In genomic region chr10:77212354-77213120, GRCm38 (mm10) we compare ENCODE assay signal across 16 mouse cellular contexts. TPM values are rescaled to one million over a fixed set of nuclear protein-coding genes. Genes with fewer than 3 reads are reported as not detected.
DNase-seq lines count a peak whose midpoint lies in the region; ATAC-seq and TF ChIP-seq lines count a peak whose summit lies in the region.
"Had no signal": no experiment of that assay in that cellular context is flagged by ENCODE, and none has a peak within 500 bp of the region (broad histone marks: within the 10 kb centered on the region; RNA-seq: fewer than 3 reads in every experiment).

No protein-coding gene starts in this region.

- TF ChIP-seq POLR2A in lung, adult 2 months (IDR thresholded peaks at IDR 0.05; ENCODE audit: borderline replicate concordance, extremely low read depth, low read depth, low read length) = no peak
- no peak for TF ChIP-seq POLR2A in bone marrow macrophage, adult 2 months (IDR thresholded peaks at IDR 0.05; ENCODE audit: borderline replicate concordance, low read depth, low read length)

- DNase-seq in lung, postnatal 0 days (ENCODE audit: low spot score) = no peak
- DNase-seq in lung, adult 2 months = no peak
- no peak for DNase-seq in liver, postnatal 0 days
- DNase-seq in frontal cortex, postnatal 25 days (ENCODE audit: low spot score in 2 of 2) = no peak
- DNase-seq: cerebellum, adult 11-12 months; gastrocnemius, postnatal 14 days; right cerebral cortex, postnatal 25 days; thymus, adult 18-20 months had no signal

- H3K4me3 ChIP-seq in intestine, embryonic 15.5 days (replicated peaks) = no peak overlapping the region
- H3K4me3 ChIP-seq in intestine, postnatal 0 days (ENCODE audit: low read depth, low read length) = no peak overlapping the region
- H3K4me3 ChIP-seq in lung, postnatal 0 days (ENCODE audit: low read depth, low read length) = no peak overlapping the region
- no peak overlapping the region for H3K4me3 ChIP-seq in lung, adult 2 months (replicated peaks; ENCODE audit: extremely low read depth, low read depth, low read length)
- H3K4me3 ChIP-seq in bone marrow macrophage, adult 2 months (ENCODE audit: insufficient read depth, low read length) = no peak overlapping the region
- H3K4me3 ChIP-seq in liver, postnatal 0 days (ENCODE audit: low read depth, low read length) = no peak overlapping the region
- H3K4me3 ChIP-seq: embryonic facial prominence, embryonic 15.5 days; forebrain, embryonic 15.5 days; heart, embryonic 12.5 days had no signal

- H3K27me3 ChIP-seq in intestine, embryonic 15.5 days (replicated peaks) = no peaks in the 10 kb centered on the region
- no peaks in the 10 kb centered on the region for H3K27me3 ChIP-seq in intestine, postnatal 0 days (replicated peaks; ENCODE audit: control insufficient read depth, insufficient read depth, low read length)
- no peaks in the 10 kb centered on the region for H3K27me3 ChIP-seq in lung, postnatal 0 days (replicated peaks; ENCODE audit: insufficient read depth, low read length)
- no peaks in the 10 kb centered on the region for H3K27me3 ChIP-seq in liver, postnatal 0 days (ENCODE audit: insufficient read depth, low read length)
- H3K27me3 ChIP-seq: embryonic facial prominence, embryonic 15.5 days; forebrain, embryonic 15.5 days; heart, embryonic 12.5 days had no signal

- no peak overlapping the region for H3K9ac ChIP-seq in intestine, embryonic 15.5 days
- no peak overlapping the region for H3K9ac ChIP-seq in intestine, postnatal 0 days (ENCODE audit: low read depth, low read length)
- H3K9ac ChIP-seq in lung, postnatal 0 days (replicated peaks; ENCODE audit: low read depth) = no peak overlapping the region
- no peak overlapping the region for H3K9ac ChIP-seq in liver, postnatal 0 days (replicated peaks)
- H3K9ac ChIP-seq: embryonic facial prominence, embryonic 15.5 days; forebrain, embryonic 15.5 days; heart, embryonic 12.5 days had no signal

- H3K36me3 ChIP-seq in intestine, embryonic 15.5 days = no peaks in the 10 kb centered on the region
- no peaks in the 10 kb centered on the region for H3K36me3 ChIP-seq in intestine, postnatal 0 days (ENCODE audit: control insufficient read depth, insufficient read depth)
- H3K36me3 ChIP-seq in lung, postnatal 0 days (ENCODE audit: insufficient read depth, low read length) = no peaks in the 10 kb centered on the region
- no peaks in the 10 kb centered on the region for H3K36me3 ChIP-seq in liver, postnatal 0 days (replicated peaks; ENCODE audit: insufficient read depth, low read length)
- H3K36me3 ChIP-seq: embryonic facial prominence, embryonic 15.5 days; forebrain, embryonic 15.5 days; heart, embryonic 12.5 days had no signal

- H3K4me1 ChIP-seq in intestine, embryonic 15.5 days (replicated peaks) = peaks cover 54% of the 10 kb centered on the region
- peaks cover 37% of the 10 kb centered on the region for H3K4me1 ChIP-seq in intestine, postnatal 0 days (replicated peaks; ENCODE audit: control insufficient read depth, insufficient read depth, low read length)
- H3K4me1 ChIP-seq in lung, postnatal 0 days (ENCODE audit: insufficient read depth, low read depth, low read length) = peaks cover 18% of the 10 kb centered on the region; the same call in 1 of the 2 replicates
- peaks cover 16% of the 10 kb centered on the region for H3K4me1 ChIP-seq in lung, adult 2 months (ENCODE audit: control insufficient read depth, insufficient read depth, low read length)
- H3K4me1 ChIP-seq in bone marrow macrophage, adult 2 months (ENCODE audit: control insufficient read depth, insufficient read depth, low read length) = peaks cover 55% of the 10 kb centered on the region
- H3K4me1 ChIP-seq in liver, postnatal 0 days (ENCODE audit: insufficient read depth) = peaks cover 44% of the 10 kb centered on the region
- H3K4me1 ChIP-seq: forebrain, embryonic 15.5 days had no signal

- H3K9me3 ChIP-seq in intestine, embryonic 15.5 days = no peaks in the 10 kb centered on the region
- H3K9me3 ChIP-seq in intestine, postnatal 0 days (ENCODE audit: control insufficient read depth) = no peaks in the 10 kb centered on the region
- H3K9me3 ChIP-seq in lung, postnatal 0 days (ENCODE audit: low read length) = no peaks in the 10 kb centered on the region
- no peaks in the 10 kb centered on the region for H3K9me3 ChIP-seq in liver, postnatal 0 days (ENCODE audit: low read length)
- H3K9me3 ChIP-seq: embryonic facial prominence, embryonic 15.5 days; forebrain, embryonic 15.5 days; heart, embryonic 12.5 days had no signal

- 81% methylated on average over 6 of the region's 6 CpGs for WGBS in intestine, embryonic 15.5 days
- 81% methylated on average over 6 of the region's 6 CpGs for WGBS in intestine, postnatal 0 days
- 72% methylated on average over 6 of the region's 6 CpGs for WGBS in lung, postnatal 0 days
- 77% methylated on average over 6 of the region's 6 CpGs for WGBS in lung, adult 2 months
- WGBS in liver, postnatal 0 days (ENCODE audit: insufficient replicate concordance) = 89% methylated on average over 6 of the region's 6 CpGs

- TF ChIP-seq CTCF in intestine, postnatal 0 days (IDR thresholded peaks at IDR 0.05; ENCODE audit: low read depth) = no peak
- no peak for TF ChIP-seq CTCF in lung, postnatal 0 days (IDR thresholded peaks at IDR 0.05)
- no peak for TF ChIP-seq CTCF in lung, adult 2 months (IDR thresholded peaks at IDR 0.05; ENCODE audit: insufficient read depth, low read length)
- TF ChIP-seq CTCF in bone marrow macrophage, adult 2 months (IDR thresholded peaks at IDR 0.05; ENCODE audit: low read depth, low read length) = no peak
- TF ChIP-seq CTCF in liver, postnatal 0 days (IDR thresholded peaks at IDR 0.05; ENCODE audit: low read depth) = no peak

- ATAC-seq in intestine, embryonic 15.5 days = no peak
- no peak for ATAC-seq in intestine, postnatal 0 days
- ATAC-seq in lung, postnatal 0 days = no peak
- ATAC-seq in liver, postnatal 0 days = no peak
- ATAC-seq: CD4-positive, CD25-positive, alpha-beta regulatory T cell, adult 4 months; forebrain, embryonic 15.5 days had no signal

- no peak for TF ChIP-seq EP300 in lung, postnatal 0 days (IDR thresholded peaks at IDR 0.05)
- no peak for TF ChIP-seq EP300 in liver, postnatal 0 days (IDR thresholded peaks at IDR 0.05; ENCODE audit: low read depth)

- H3K4me2 ChIP-seq in intestine, embryonic 15.5 days (replicated peaks) = no peak overlapping the region
- H3K4me2 ChIP-seq in intestine, postnatal 0 days (replicated peaks; ENCODE audit: low read depth) = no peak overlapping the region
- no peak overlapping the region for H3K4me2 ChIP-seq in lung, postnatal 0 days (replicated peaks; ENCODE audit: low read depth, low read length)
- H3K4me2 ChIP-seq in liver, postnatal 0 days (ENCODE audit: low read depth, low read length) = no peak overlapping the region
- H3K4me2 ChIP-seq: embryonic facial prominence, embryonic 15.5 days; forebrain, embryonic 15.5 days; heart, embryonic 12.5 days; midbrain, embryonic 11.5 days had no signal

- H3K27ac ChIP-seq in intestine, embryonic 15.5 days = peak overlapping the region; percentile 76; the same call in 1 of the 2 replicates
- no peak overlapping the region; the same call in 1 of the 2 replicates for H3K27ac ChIP-seq in intestine, postnatal 0 days (ENCODE audit: low read depth, low read length)
- peak overlapping the region; percentile 61 for H3K27ac ChIP-seq in lung, postnatal 0 days (ENCODE audit: low read length)
- H3K27ac ChIP-seq in bone marrow macrophage, adult 2 months (ENCODE audit: insufficient read depth, low read depth, low read length) = peak overlapping the region; percentile 74
- 0 out of 2 replicates have a peak overlapping the region, but pooled peaks have one; percentile 92 for H3K27ac ChIP-seq in liver, postnatal 0 days (ENCODE audit: low read depth)
- H3K27ac ChIP-seq: forebrain, embryonic 15.5 days had no signal

RNA-seq across cellular contexts. Expression of gene Col18a1, which starts 46.2 kb away (rescaled TPM):
- 59.5 and 59.7 TPM in 2 replicates for polyA plus RNA-seq in intestine, embryonic 15.5 days (2015; fragmentation: Nextera tagmentation; extraction: Ambion mirVana)
- 34.9 and 35.2 TPM in 2 replicates for polyA plus RNA-seq in intestine, postnatal 0 days (2015; fragmentation: Nextera tagmentation; extraction: Ambion mirVana)
- 30.0 and 33.2 TPM in 2 replicates for polyA plus RNA-seq in lung, postnatal 0 days (2015; fragmentation: Nextera tagmentation; extraction: Ambion mirVana)
- polyA plus RNA-seq in lung, adult 2 months (2012; rRNA removed) = 38.1 and 39.3 TPM in 2 replicates
- polyA plus RNA-seq in bone marrow macrophage, adult 2 months (2012; ENCODE audit: insufficient read depth, insufficient read length, missing spikeins) = 49.0 and 50.9 TPM in 2 replicates
- polyA plus RNA-seq in liver, postnatal 0 days (2015; fragmentation: Nextera tagmentation; extraction: Ambion mirVana) = 137 and 167 TPM in 2 replicates

RNA-seq across cellular contexts. Expression of gene Pofut2, which starts 46.5 kb away (rescaled TPM):
- 96.7 and 104 TPM in 2 replicates for polyA plus RNA-seq in intestine, embryonic 15.5 days (2015; fragmentation: Nextera tagmentation; extraction: Ambion mirVana)
- 40.4 and 42.2 TPM in 2 replicates for polyA plus RNA-seq in intestine, postnatal 0 days (2015; fragmentation: Nextera tagmentation; extraction: Ambion mirVana)
- 84.2 and 84.4 TPM in 2 replicates for polyA plus RNA-seq in lung, postnatal 0 days (2015; fragmentation: Nextera tagmentation; extraction: Ambion mirVana)
- polyA plus RNA-seq in lung, adult 2 months (2012; rRNA removed) = 81.3 and 81.6 TPM in 2 replicates
- 43.9 and 44.5 TPM in 2 replicates for polyA plus RNA-seq in bone marrow macrophage, adult 2 months (2012; ENCODE audit: insufficient read depth, insufficient read length, missing spikeins)
- 16.4 and 17.2 TPM in 2 replicates for polyA plus RNA-seq in liver, postnatal 0 days (2015; fragmentation: Nextera tagmentation; extraction: Ambion mirVana)
